ENCODE assay signal across 24 mouse cellular contexts in the genomic region with DNA sequence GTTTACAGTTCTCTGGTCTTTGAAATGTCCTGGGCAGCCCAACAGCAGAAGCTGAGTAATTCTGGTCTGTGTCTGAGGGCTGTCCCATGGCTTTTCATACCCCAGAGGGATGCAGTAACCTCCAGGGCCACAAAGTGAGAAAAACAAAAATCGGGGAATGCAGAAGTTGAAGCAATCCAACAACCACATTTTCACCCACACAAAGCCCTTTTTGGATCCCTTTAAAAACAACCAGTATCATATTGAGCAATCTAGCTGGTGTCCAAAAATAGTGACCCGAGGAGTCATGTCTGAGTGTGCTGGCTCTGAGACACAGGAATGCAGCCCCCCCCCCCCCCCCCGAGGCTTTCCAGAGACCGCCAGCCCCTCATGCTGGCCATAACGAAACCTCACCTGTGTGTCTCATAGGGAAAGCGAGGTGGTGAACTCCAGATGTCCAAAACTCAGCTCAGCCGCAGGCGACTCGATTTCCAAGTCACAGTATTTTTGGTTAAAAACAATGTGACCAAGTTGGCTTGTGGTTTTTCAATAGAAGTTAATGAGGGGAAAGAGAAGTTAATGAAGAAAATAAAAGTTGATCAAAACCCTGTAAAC. TPM values are rescaled to one million over a fixed set of nuclear protein-coding genes. Genes with fewer than 3 reads are reported as not detected.
DNase-seq lines count a peak whose midpoint lies in the region; ATAC-seq and TF ChIP-seq lines count a peak whose summit lies in the region.
"Had no signal": no experiment of that assay in that cellular context is flagged by ENCODE, and none has a peak within 500 bp of the region (broad histone marks: within the 10 kb centered on the region; RNA-seq: fewer than 3 reads in every experiment).

No protein-coding gene starts in this region.

- peak overlapping the region; percentile 29; the same call in 1 of the 2 replicates for H3K4me2 ChIP-seq in limb, embryonic 14.5 days (replicated peaks; ENCODE audit: low read depth, low read length, severe bottlenecking)
- H3K4me2 ChIP-seq in forebrain, embryonic 16.5 days (ENCODE audit: low read length): no peak overlapping the region
- no peak overlapping the region for H3K4me2 ChIP-seq in hindbrain, embryonic 12.5 days (replicated peaks)
- H3K4me2 ChIP-seq: hindbrain, embryonic 14.5 days; intestine, embryonic 15.5 days; liver, embryonic 11.5 days; lung, embryonic 15.5 days; midbrain, embryonic 13.5 days had no signal

- H3K27me3 ChIP-seq in limb, embryonic 14.5 days (ENCODE audit: control insufficient read depth, insufficient read depth, low read length): no peaks in the 10 kb centered on the region
- no peaks in the 10 kb centered on the region for H3K27me3 ChIP-seq in forebrain, embryonic 16.5 days (replicated peaks; ENCODE audit: control insufficient read depth, insufficient read depth, low read length)
- H3K27me3 ChIP-seq in hindbrain, embryonic 12.5 days: no peaks in the 10 kb centered on the region
- H3K27me3 ChIP-seq: intestine, embryonic 15.5 days; lung, embryonic 15.5 days; midbrain, embryonic 13.5 days had no signal

- peak overlapping the region; percentile 62 for H3K27ac ChIP-seq in limb, embryonic 14.5 days (replicated peaks; ENCODE audit: low read depth, low read length)
- H3K27ac ChIP-seq in forebrain, embryonic 16.5 days (ENCODE audit: low read length): no peak overlapping the region
- H3K27ac ChIP-seq in hindbrain, embryonic 12.5 days: no peak overlapping the region
- H3K27ac ChIP-seq: heart, embryonic 10.5 days; hindbrain, embryonic 14.5 days; intestine, embryonic 15.5 days; kidney, postnatal 0 days; lung, embryonic 15.5 days; midbrain, embryonic 13.5 days had no signal

- H3K9ac ChIP-seq in limb, embryonic 14.5 days (ENCODE audit: low read depth, low read length, severe bottlenecking): no peak overlapping the region
- H3K9ac ChIP-seq in forebrain, embryonic 16.5 days (replicated peaks; ENCODE audit: low read depth, low read length): no peak overlapping the region
- H3K9ac ChIP-seq in hindbrain, embryonic 12.5 days: no peak overlapping the region
- H3K9ac ChIP-seq: forebrain, postnatal 0 days; hindbrain, embryonic 14.5 days; intestine, embryonic 15.5 days; lung, embryonic 15.5 days; midbrain, embryonic 13.5 days had no signal

- no peak for TF ChIP-seq POLR2A in limb, embryonic 14.5 days (IDR thresholded peaks at IDR 0.05; ENCODE audit: borderline replicate concordance, extremely low read depth, insufficient read depth, insufficient read length)

- H3K36me3 ChIP-seq in limb, embryonic 14.5 days (ENCODE audit: control insufficient read depth, insufficient read depth, low read length): no peaks in the 10 kb centered on the region
- no peaks in the 10 kb centered on the region for H3K36me3 ChIP-seq in forebrain, embryonic 16.5 days (ENCODE audit: control insufficient read depth, insufficient read depth)
- H3K36me3 ChIP-seq in hindbrain, embryonic 12.5 days: no peaks in the 10 kb centered on the region
- H3K36me3 ChIP-seq: heart, embryonic 10.5 days; intestine, embryonic 15.5 days; lung, embryonic 15.5 days; midbrain, embryonic 13.5 days had no signal

- peak; percentile 55 for ATAC-seq in limb, embryonic 14.5 days (ENCODE audit: low FRiP score, low read depth)
- no peak for ATAC-seq in forebrain, embryonic 16.5 days
- no peak for ATAC-seq in hindbrain, embryonic 12.5 days (ENCODE audit: low FRiP score)
- ATAC-seq: forebrain, postnatal 0 days; intestine, embryonic 15.5 days; midbrain, embryonic 13.5 days had no signal

- H3K9me3 ChIP-seq in limb, embryonic 14.5 days (ENCODE audit: control insufficient read depth, low read length): no peaks in the 10 kb centered on the region
- no peaks in the 10 kb centered on the region for H3K9me3 ChIP-seq in forebrain, embryonic 16.5 days (ENCODE audit: control insufficient read depth, low read length)
- no peaks in the 10 kb centered on the region for H3K9me3 ChIP-seq in hindbrain, embryonic 12.5 days (replicated peaks)
- H3K9me3 ChIP-seq: heart, embryonic 10.5 days; intestine, embryonic 15.5 days; lung, embryonic 15.5 days; midbrain, embryonic 13.5 days had no signal

- no peak overlapping the region for H3K4me3 ChIP-seq in limb, embryonic 14.5 days (replicated peaks; ENCODE audit: low read length)
- no peak overlapping the region for H3K4me3 ChIP-seq in forebrain, embryonic 16.5 days (replicated peaks; ENCODE audit: low read length)
- no peak overlapping the region for H3K4me3 ChIP-seq in hindbrain, embryonic 12.5 days
- H3K4me3 ChIP-seq: erythroblast, embryonic 14.5 days; heart, embryonic 10.5 days; intestine, embryonic 15.5 days; lung, embryonic 15.5 days; midbrain, embryonic 13.5 days had no signal

- WGBS in limb, embryonic 14.5 days: 20% methylated on average over 8 of the region's 9 CpGs
- 81% methylated on average over 9 of the region's 9 CpGs for WGBS in forebrain, embryonic 16.5 days
- WGBS in hindbrain, embryonic 12.5 days: 81% methylated on average over 9 of the region's 9 CpGs

- H3K4me1 ChIP-seq in limb, embryonic 14.5 days (ENCODE audit: control insufficient read depth, insufficient read depth, low read length): peaks cover 16% of the 10 kb centered on the region
- H3K4me1 ChIP-seq in forebrain, embryonic 16.5 days (replicated peaks; ENCODE audit: control insufficient read depth, insufficient read depth, low read length): no peaks in the 10 kb centered on the region
- no peaks in the 10 kb centered on the region for H3K4me1 ChIP-seq in hindbrain, embryonic 12.5 days
- H3K4me1 ChIP-seq: heart, embryonic 10.5 days; intestine, embryonic 15.5 days; lung, embryonic 15.5 days; midbrain, embryonic 13.5 days had no signal

- DNase-seq in heart, adult 11 months: peak; percentile 91
- DNase-seq in heart, adult 8-10 months (ENCODE audit: low spot score): no peak
- DNase-seq in 3134 (ENCODE audit: extremely low read depth, insufficient read length, low spot score) (peak; percentile 80), adipocyte (ENCODE audit: low spot score) (peak; percentile 42)
- no peak for DNase-seq in limb, embryonic 14.5 days (ENCODE audit: low spot score)
- DNase-seq in thymus, postnatal 0 days (ENCODE audit: low spot score): no peak
- DNase-seq: B cell, adult 2 months; cerebellum, adult 11-12 months; cerebellum, postnatal 25 days; forebrain, postnatal 0 days; heart, postnatal 14 days; thymus, adult 18-20 months had no signal

RNA-seq across cellular contexts. Expression of gene Aicda, which starts 8.2 kb away (rescaled TPM):
- total RNA-seq in heart, adult 8-10 months (2022): not detected
- polyA plus RNA-seq in limb, embryonic 14.5 days (2012; rRNA removed): 0.23 TPM in 2 replicates
- 0.19 and 0.50 TPM in 2 replicates for polyA plus RNA-seq in limb, embryonic 14.5 days (2014; fragmentation: Nextera tagmentation; extraction: Ambion mirVana)
- 0.18 and 0.25 TPM in 2 replicates for polyA plus RNA-seq in thymus, postnatal 0 days (2015; fragmentation: Nextera tagmentation; extraction: Ambion mirVana)
- 0.20 and 0.30 TPM in 2 replicates for polyA plus RNA-seq in forebrain, embryonic 16.5 days (2015; fragmentation: Nextera tagmentation; extraction: Ambion mirVana)
- polyA plus RNA-seq in hindbrain, embryonic 12.5 days (2016; fragmentation: Nextera tagmentation; extraction: Ambion mirVana): 0.15 and 0.61 TPM in 2 replicates
- total RNA-seq: gastrocnemius, adult 8-10 months; heart, postnatal 14 days; layer of hippocampus, adult 18-20 months had no signal
- polyA plus RNA-seq: erythroblast, embryonic 14.5 days; heart, embryonic 10.5 days; intestine, embryonic 15.5 days; kidney, postnatal 0 days; lung, embryonic 15.5 days had no signal

RNA-seq across cellular contexts. Expression of gene Mfap5, which starts 39.7 kb away (rescaled TPM):
- 10 to 100 TPM; 15.7 to 18.2 (median 18.0) TPM for total RNA-seq in heart, adult 8-10 months (2022)
- polyA plus RNA-seq in limb, embryonic 14.5 days (2012; rRNA removed): 19.3 and 33.5 TPM in 2 replicates
- polyA plus RNA-seq in limb, embryonic 14.5 days (2014; fragmentation: Nextera tagmentation; extraction: Ambion mirVana): 35.6 and 47.3 TPM in 2 replicates
- polyA plus RNA-seq in thymus, postnatal 0 days (2015; fragmentation: Nextera tagmentation; extraction: Ambion mirVana): 58.9 and 65.3 TPM in 2 replicates
- 1.7 and 3.1 TPM in 2 replicates for polyA plus RNA-seq in forebrain, embryonic 16.5 days (2015; fragmentation: Nextera tagmentation; extraction: Ambion mirVana)
- polyA plus RNA-seq in hindbrain, embryonic 12.5 days (2016; fragmentation: Nextera tagmentation; extraction: Ambion mirVana): 1.6 and 2.6 TPM in 2 replicates
- total RNA-seq: layer of hippocampus, adult 18-20 months had no signal
- polyA plus RNA-seq: erythroblast, embryonic 14.5 days had no signal

RNA-seq across cellular contexts. Expression of gene Rimklb, which starts 46.8 kb away (rescaled TPM):
- total RNA-seq in heart, adult 8-10 months (2022): under 1 TPM in 1 of 4 experiments, not detected in 3; 0.23 TPM
- polyA plus RNA-seq in limb, embryonic 14.5 days (2012; rRNA removed): 28.4 and 43.3 TPM in 2 replicates
- 18.2 and 27.2 TPM in 2 replicates for polyA plus RNA-seq in limb, embryonic 14.5 days (2014; fragmentation: Nextera tagmentation; extraction: Ambion mirVana)
- polyA plus RNA-seq in thymus, postnatal 0 days (2015; fragmentation: Nextera tagmentation; extraction: Ambion mirVana): 1.5 and 1.9 TPM in 2 replicates
- 97.3 and 97.9 TPM in 2 replicates for polyA plus RNA-seq in forebrain, embryonic 16.5 days (2015; fragmentation: Nextera tagmentation; extraction: Ambion mirVana)
- 78.4 and 90.9 TPM in 2 replicates for polyA plus RNA-seq in hindbrain, embryonic 12.5 days (2016; fragmentation: Nextera tagmentation; extraction: Ambion mirVana)
- polyA plus RNA-seq: erythroblast, embryonic 14.5 days had no signal

RNA-seq across cellular contexts. Expression of gene Apobec1, which starts 56.9 kb away (rescaled TPM):
- total RNA-seq in heart, adult 8-10 months (2022): 1 to 10 TPM; 1.7 to 5.5 (median 4.9) TPM
- 7.2 TPM in 2 replicates for polyA plus RNA-seq in limb, embryonic 14.5 days (2012; rRNA removed)
- polyA plus RNA-seq in limb, embryonic 14.5 days (2014; fragmentation: Nextera tagmentation; extraction: Ambion mirVana): 3.5 and 5.9 TPM in 2 replicates
- polyA plus RNA-seq in thymus, postnatal 0 days (2015; fragmentation: Nextera tagmentation; extraction: Ambion mirVana): 10.7 and 12.1 TPM in 2 replicates
- 4.4 and 4.9 TPM in 2 replicates for polyA plus RNA-seq in forebrain, embryonic 16.5 days (2015; fragmentation: Nextera tagmentation; extraction: Ambion mirVana)
- 1.8 and 2.9 TPM in 2 replicates for polyA plus RNA-seq in hindbrain, embryonic 12.5 days (2016; fragmentation: Nextera tagmentation; extraction: Ambion mirVana)
- polyA plus RNA-seq: erythroblast, embryonic 14.5 days had no signal

Comparison
In these comparisons a context has a peak if more than half of its experiments do, and no peak if none do; other contexts are left out.
1. DNase-seq: peak in heart, adult 11 months (single experiment), 3134 (single experiment) and adipocyte (single experiment); none in heart, adult 8-10 months (single experiment), limb, embryonic 14.5 days (single experiment) and thymus, postnatal 0 days (single experiment).